Mouse (Mus musculus) lung, embryonic 15.5 days (tissue): Measurements from ENCODE around the gene Slitrk4. TPM values are rescaled to one million over a fixed set of nuclear protein-coding genes. Genes with fewer than 3 reads are reported as not detected.

Experiments
- ATAC-seq: fragments of 200-750 bp; cut with Nextera tagmentation; 2 replicates; pipeline ENCODE4 v1.8.0; 2017; ENCODE audit warnings: moderate number of reproducible peaks, borderline replicate concordance; ENCODE audit not compliant: low FRiP score, low TSS enrichment; ENCODE audit errors: extremely low read depth
- H3K27ac ChIP-seq: fragments of 300-500 bp; sonication (generic); 2 replicates; pipeline ENCODE4 v1.5.1; 2015; ENCODE audit warnings: moderate library complexity, mild to moderate bottlenecking, inconsistent platforms
- H3K27me3 ChIP-seq: fragments of 300-500 bp; sonication (generic); 2 replicates; pipeline ENCODE4 v1.6.1; 2015; ENCODE audit warnings: inconsistent platforms
- H3K36me3 ChIP-seq: fragments of 300-500 bp; sonication (generic); 2 replicates; pipeline ENCODE4 v1.6.1; 2015; ENCODE audit warnings: inconsistent platforms
- H3K4me1 ChIP-seq: fragments of 300-500 bp; sonication (generic); 2 replicates; pipeline ENCODE4 v1.6.1; 2015; ENCODE audit warnings: inconsistent platforms
- H3K4me2 ChIP-seq: fragments of 300-500 bp; sonication (generic); 2 replicates; pipeline ENCODE4 v1.6.1; 2015; ENCODE audit warnings: inconsistent platforms, mild to moderate bottlenecking, moderate library complexity
- H3K4me3 ChIP-seq: fragments of 300-500 bp; sonication (generic); 2 replicates; pipeline ENCODE4 v1.5.1; 2015; ENCODE audit warnings: mild to moderate bottlenecking, inconsistent platforms
- H3K9ac ChIP-seq: fragments of 300-500 bp; sonication (generic); 2 replicates; pipeline ENCODE4 v1.6.1; 2015; ENCODE audit warnings: inconsistent platforms
- H3K9me3 ChIP-seq: fragments of 300-500 bp; sonication (generic); 2 replicates; pipeline ENCODE4 v1.6.1; 2016; ENCODE audit warnings: inconsistent platforms
- WGBS: fragments of 180-500 bp; shearing (Covaris S2); methylation state at CpG from one replicate; pipeline ENCODE4 v1.1.7; 2015; 5-methylcytosine and 5-hydroxymethylcytosine counted together
- polyA plus RNA-seq: library from polyadenylated mRNA; unstranded; fragments of >200 nt; fragmentation: Nextera tagmentation; extraction: Ambion mirVana; gene quantifications from 2 replicates; pipeline ENCODE4 v1.2.1, GENCODE M21; 2015

The Slitrk4 gene
- polyA plus RNA-seq: 0.99 and 1.1 TPM in 2 replicates

GRCm38 (mm10) chrX:64276290-64277125 is at the start of gene Slitrk4:
Gene Slitrk4 (minus strand): TSS chrX:64276996.
- H3K4me1 ChIP-seq: no peaks in the 10 kb centered on the region
- WGBS: 8% methylated on average over 49 of the region's 54 CpGs
- H3K27ac ChIP-seq: no peak within 1 kb of the TSS
- H3K36me3 ChIP-seq: no peaks in the 10 kb centered on the region
- no peaks in the 10 kb centered on the region for H3K27me3 ChIP-seq
- no peaks in the 10 kb centered on the region for H3K9me3 ChIP-seq
- peak within 1 kb of the TSS; percentile 37 for H3K4me3 ChIP-seq
- no peak within 1 kb of the TSS for H3K9ac ChIP-seq
- 0 out of 2 replicates have a peak, but pooled peaks have one; percentile 39 for ATAC-seq
- H3K4me2 ChIP-seq: peak within 1 kb of the TSS; percentile 59

DNA sequence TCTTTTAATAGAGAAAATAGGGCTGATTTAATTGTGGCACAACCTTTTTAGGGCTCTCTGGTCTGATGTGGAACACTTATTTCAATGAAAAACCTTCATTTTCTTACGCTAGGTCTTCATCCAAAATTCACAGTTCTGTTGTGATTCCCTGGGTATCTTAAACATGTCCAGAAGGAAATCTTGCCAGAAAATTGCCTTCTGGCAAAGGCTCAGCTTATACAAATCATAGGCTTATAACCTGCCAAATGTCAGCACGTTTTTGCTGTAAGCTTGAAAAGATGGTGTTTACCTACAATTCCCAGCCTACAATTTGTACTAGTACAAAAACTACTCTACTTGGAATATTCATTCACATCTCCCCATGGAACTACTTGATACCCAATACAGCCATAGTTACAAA is 42.7 kb upstream of the Slitrk4 start:
- Histone ChIP-seq H3K36me3 (no peaks in the 10 kb centered on the region), H3K27me3 (no peaks in the 10 kb centered on the region), H3K9ac (no peak overlapping the region), H3K9me3 (no peaks in the 10 kb centered on the region), H3K4me1 (no peaks in the 10 kb centered on the region), H3K4me3 (no peak overlapping the region), H3K4me2 (no peak overlapping the region), H3K27ac (no peak overlapping the region)
- 61% methylated on average over 2 of the region's 2 CpGs for WGBS
- no peak for ATAC-seq

- no peaks in the 10 kb centered on the region for H3K4me1 ChIP-seq
- no peak overlapping the region for H3K9ac ChIP-seq
- no peaks in the 10 kb centered on the region for H3K9me3 ChIP-seq
- no peak overlapping the region for H3K4me2 ChIP-seq
- no peak for ATAC-seq
- H3K27me3 ChIP-seq: no peaks in the 10 kb centered on the region
- H3K4me3 ChIP-seq: no peak overlapping the region
- H3K36me3 ChIP-seq: no peaks in the 10 kb centered on the region
- WGBS: 13% methylated on average over 6 of the region's 6 CpGs
- no peak overlapping the region for H3K27ac ChIP-seq
Observed at GRCm38 (mm10) chrX:64277991-64278301, 1.1 kb upstream of the Slitrk4 start.

GRCm38 (mm10) chrX:64277126-64277990 is 562 bp upstream of the Slitrk4 start:
- ATAC-seq: no peak
- 14% methylated on average over 20 of the region's 22 CpGs for WGBS

GRCm38 (mm10) chrX:64275501-64276289 is 1.1 kb downstream of the Slitrk4 start:
- Histone ChIP-seq H3K4me1 (no peaks in the 10 kb centered on the region), H3K4me3 (peak overlapping the region; percentile 37), H3K27ac (no peak overlapping the region), H3K9ac (no peak overlapping the region), H3K4me2 (peak overlapping the region; percentile 59), H3K27me3 (no peaks in the 10 kb centered on the region), H3K36me3 (no peaks in the 10 kb centered on the region), H3K9me3 (no peaks in the 10 kb centered on the region)
- WGBS: 9% methylated on average over 41 of the region's 41 CpGs
- ATAC-seq: peak; percentile 39

More at GRCm38 (mm10) chrX:64277126-64277990, 562 bp upstream of the Slitrk4 start:
- H3K9me3 ChIP-seq: no peaks in the 10 kb centered on the region
- H3K27me3 ChIP-seq: no peaks in the 10 kb centered on the region
- peak overlapping the region; percentile 37 for H3K4me3 ChIP-seq
- H3K36me3 ChIP-seq: no peaks in the 10 kb centered on the region
- no peak overlapping the region for H3K27ac ChIP-seq
- H3K4me1 ChIP-seq: no peaks in the 10 kb centered on the region
- no peak overlapping the region for H3K9ac ChIP-seq
- H3K4me2 ChIP-seq: peak overlapping the region; percentile 59

DNA sequence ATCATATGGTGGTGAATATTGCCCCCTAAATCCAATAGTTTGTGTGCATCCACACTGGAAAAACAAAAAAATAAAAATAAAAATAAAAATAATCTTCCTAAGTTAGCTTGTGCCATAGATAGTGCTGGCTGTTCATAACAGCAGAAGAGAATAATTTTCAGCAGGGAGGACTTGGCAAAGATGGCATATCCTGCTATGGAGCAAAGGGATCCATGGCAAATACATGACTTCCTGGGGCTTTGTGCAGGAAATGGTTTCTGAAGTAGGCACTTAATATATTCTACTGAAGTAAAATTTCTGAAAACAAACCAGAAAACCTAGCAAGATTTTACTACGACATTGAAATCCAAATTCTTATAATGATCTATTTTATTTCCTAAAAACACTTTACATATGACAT is 13.3 kb downstream of the Slitrk4 start:
- Histone ChIP-seq H3K36me3 (no peaks in the 10 kb centered on the region), H3K4me3 (no peak overlapping the region), H3K27ac (no peak overlapping the region), H3K27me3 (no peaks in the 10 kb centered on the region), H3K9ac (no peak overlapping the region), H3K4me1 (no peaks in the 10 kb centered on the region), H3K4me2 (no peak overlapping the region), H3K9me3 (no peaks in the 10 kb centered on the region)
- WGBS: 58% methylated on average over 1 of the region's 1 CpGs
- ATAC-seq: no peak

Other genes with a start within 250 kb of the Slitrk4 start
- not detected in 2 replicates for gene Gm6760, start 124.8 kb downstream of the Slitrk4 start, polyA plus RNA-seq
- gene 3830417A13Rik, start 103.4 kb downstream of the Slitrk4 start, polyA plus RNA-seq: not detected in 2 replicates